Mouse (Mus musculus): ENCODE results near the gene Trim9. TPM values are rescaled to one million over a fixed set of nuclear protein-coding genes. Genes with fewer than 3 reads are reported as not detected.

Gene Trim9
- polyA plus RNA-seq, 1 experiment from 2014 or later = 2.4 TPM

- Histone ChIP-seq H3K4me2 (replicated peaks; ENCODE audit: low read depth, low read length) (peak overlapping the region; percentile 69), H3K9ac (replicated peaks; ENCODE audit: low read depth, low read length) (0 out of 2 replicates have a peak overlapping the region, but pooled peaks have one; percentile 25), H3K27me3 (ENCODE audit: control insufficient read depth, insufficient read depth, low read length) (no peaks in the 10 kb centered on the region), H3K27ac (ENCODE audit: low read length) (no peak overlapping the region), H3K4me1 (ENCODE audit: control insufficient read depth, insufficient read depth, low read length) (no peaks in the 10 kb centered on the region), H3K36me3 (ENCODE audit: control insufficient read depth, insufficient read depth, low read length) (no peaks in the 10 kb centered on the region), H3K4me3 (ENCODE audit: low read depth, low read length) (peak overlapping the region; percentile 29), H3K9me3 (ENCODE audit: control insufficient read depth, low read depth, low read length) (no peaks in the 10 kb centered on the region)
- ATAC-seq (ENCODE audit: insufficient number of reproducible peaks, insufficient read depth, low FRiP score, low read depth) = peak; percentile 73; the same call in 1 of the 2 replicates
- WGBS = 9% methylated on average over 13 of the region's 13 CpGs
Measured at GRCm38 (mm10) chr12:70234938-70235484, 112.4 kb downstream of the Trim9 start.

- no peak overlapping the region for H3K4me3 ChIP-seq (ENCODE audit: low read depth, low read length)
- no peaks in the 10 kb centered on the region for H3K36me3 ChIP-seq (ENCODE audit: control insufficient read depth, insufficient read depth, low read length)
- H3K9ac ChIP-seq (replicated peaks; ENCODE audit: low read depth, low read length) = no peak overlapping the region
- ATAC-seq (ENCODE audit: insufficient number of reproducible peaks, insufficient read depth, low FRiP score, low read depth) = no peak
- 15% methylated on average over 6 of the region's 6 CpGs for WGBS
- H3K9me3 ChIP-seq (ENCODE audit: control insufficient read depth, low read depth, low read length) = no peaks in the 10 kb centered on the region
- peak overlapping the region; percentile 69; the same call in 1 of the 2 replicates for H3K4me2 ChIP-seq (replicated peaks; ENCODE audit: low read depth, low read length)
- H3K27ac ChIP-seq (ENCODE audit: low read length) = no peak overlapping the region
- no peaks in the 10 kb centered on the region for H3K27me3 ChIP-seq (ENCODE audit: control insufficient read depth, insufficient read depth, low read length)
- no peaks in the 10 kb centered on the region for H3K4me1 ChIP-seq (ENCODE audit: control insufficient read depth, insufficient read depth, low read length)
Measured at GRCm38 (mm10) chr12:70234411-70234810, 113.0 kb downstream of the Trim9 start.

DNA sequence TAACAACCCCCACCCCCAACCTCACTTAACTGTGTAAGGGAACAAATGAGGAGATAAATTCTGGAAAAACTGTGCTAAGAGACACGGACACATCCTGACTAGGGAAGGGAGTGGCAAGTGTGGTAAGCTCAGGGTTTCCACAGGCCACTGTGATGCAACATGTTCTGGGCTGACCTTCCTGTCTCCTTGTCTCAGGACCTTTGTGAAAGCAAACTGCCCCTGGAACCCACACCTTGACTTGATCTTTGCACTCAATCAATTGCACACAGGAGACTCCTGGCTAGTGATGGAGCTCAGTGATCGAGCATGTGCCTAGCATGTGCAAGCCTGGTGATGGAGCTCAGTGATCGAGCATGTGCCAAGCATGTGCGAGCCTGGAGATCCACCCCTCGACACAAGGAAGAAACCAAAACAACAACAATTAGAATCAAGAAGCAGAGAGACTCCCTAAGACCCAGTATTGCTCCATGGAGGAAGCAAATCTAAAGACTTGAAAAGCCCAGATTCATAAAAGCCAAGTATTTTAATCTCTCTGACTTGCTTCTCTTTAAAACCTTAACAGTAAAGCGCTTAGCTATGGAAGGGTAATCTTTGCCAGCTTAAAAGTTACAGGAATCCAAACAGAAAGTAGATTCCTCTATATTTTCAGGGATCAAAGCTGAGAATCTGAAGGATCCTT is 113.6 kb downstream of the Trim9 start:
- no peak for ATAC-seq (ENCODE audit: insufficient number of reproducible peaks, insufficient read depth, low FRiP score, low read depth)
- Histone ChIP-seq H3K4me1 (ENCODE audit: control insufficient read depth, insufficient read depth, low read length) (no peaks in the 10 kb centered on the region), H3K27me3 (ENCODE audit: control insufficient read depth, insufficient read depth, low read length) (no peaks in the 10 kb centered on the region), H3K4me2 (replicated peaks; ENCODE audit: low read depth, low read length) (no peak overlapping the region), H3K9me3 (ENCODE audit: control insufficient read depth, low read depth, low read length) (no peaks in the 10 kb centered on the region), H3K36me3 (ENCODE audit: control insufficient read depth, insufficient read depth, low read length) (no peaks in the 10 kb centered on the region), H3K4me3 (ENCODE audit: low read depth, low read length) (no peak overlapping the region), H3K27ac (ENCODE audit: low read length) (no peak overlapping the region), H3K9ac (replicated peaks; ENCODE audit: low read depth, low read length) (no peak overlapping the region)
- WGBS = 85% methylated on average over 6 of the region's 6 CpGs

GRCm38 (mm10) chr12:70232020-70232544 is 115.3 kb downstream of the Trim9 start:
- ATAC-seq (ENCODE audit: insufficient number of reproducible peaks, insufficient read depth, low FRiP score, low read depth) = no peak
- H3K36me3 ChIP-seq (ENCODE audit: control insufficient read depth, insufficient read depth, low read length) = no peaks in the 10 kb centered on the region
- no peaks in the 10 kb centered on the region for H3K9me3 ChIP-seq (ENCODE audit: control insufficient read depth, low read depth, low read length)
- H3K4me1 ChIP-seq (ENCODE audit: control insufficient read depth, insufficient read depth, low read length) = no peaks in the 10 kb centered on the region
- no peak overlapping the region for H3K4me3 ChIP-seq (ENCODE audit: low read depth, low read length)
- no peak overlapping the region for H3K4me2 ChIP-seq (replicated peaks; ENCODE audit: low read depth, low read length)
- H3K27me3 ChIP-seq (ENCODE audit: control insufficient read depth, insufficient read depth, low read length) = no peaks in the 10 kb centered on the region
- H3K9ac ChIP-seq (replicated peaks; ENCODE audit: low read depth, low read length) = no peak overlapping the region
- WGBS = 54% methylated on average over 5 of the region's 5 CpGs
- no peak overlapping the region for H3K27ac ChIP-seq (ENCODE audit: low read length)

DNA sequence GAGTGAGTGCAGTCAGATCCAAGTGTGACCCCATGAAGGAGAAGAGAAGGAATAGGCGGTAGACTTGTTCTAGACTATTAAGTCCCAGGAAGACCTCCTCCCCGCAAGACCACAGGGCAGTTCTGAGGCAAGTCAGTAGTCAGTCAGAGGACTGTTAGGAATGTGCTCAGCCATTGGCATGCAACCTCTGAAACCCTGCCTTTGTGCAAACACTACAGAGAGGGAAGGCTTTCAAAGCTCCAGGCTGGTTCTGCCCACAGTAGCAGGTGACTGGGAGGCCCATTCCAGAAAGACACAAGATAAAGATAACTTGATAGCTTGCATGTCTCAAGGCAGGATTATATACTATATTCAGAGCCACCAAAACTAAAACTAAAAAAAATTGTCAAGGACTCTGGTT is 116.1 kb downstream of the Trim9 start, which contains the start of gene Pygl:
Gene Pygl, minus strand, starts transcription at position 195 of the 400 bp plus-strand sequence.
- H3K36me3 ChIP-seq (ENCODE audit: control insufficient read depth, insufficient read depth, low read length) = no peaks in the 10 kb centered on the region
- no peak within 1 kb of the TSS for H3K4me2 ChIP-seq (replicated peaks; ENCODE audit: low read depth, low read length)
- H3K9ac ChIP-seq (replicated peaks; ENCODE audit: low read depth, low read length) = no peak within 1 kb of the TSS
- 0 out of 2 replicates have a peak, but pooled peaks cover 3% of the 10 kb centered on the region for H3K4me1 ChIP-seq (ENCODE audit: control insufficient read depth, insufficient read depth, low read length)
- H3K27me3 ChIP-seq (ENCODE audit: control insufficient read depth, insufficient read depth, low read length) = no peaks in the 10 kb centered on the region
- ATAC-seq (ENCODE audit: insufficient number of reproducible peaks, insufficient read depth, low FRiP score, low read depth) = no peak; the same call in 1 of the 2 replicates
- no peak within 1 kb of the TSS for H3K27ac ChIP-seq (ENCODE audit: low read length)
- H3K9me3 ChIP-seq (ENCODE audit: control insufficient read depth, low read depth, low read length) = no peaks in the 10 kb centered on the region
- WGBS = 77% methylated on average over 2 of the region's 2 CpGs
- no peak within 1 kb of the TSS for H3K4me3 ChIP-seq (ENCODE audit: low read depth, low read length)

DNA sequence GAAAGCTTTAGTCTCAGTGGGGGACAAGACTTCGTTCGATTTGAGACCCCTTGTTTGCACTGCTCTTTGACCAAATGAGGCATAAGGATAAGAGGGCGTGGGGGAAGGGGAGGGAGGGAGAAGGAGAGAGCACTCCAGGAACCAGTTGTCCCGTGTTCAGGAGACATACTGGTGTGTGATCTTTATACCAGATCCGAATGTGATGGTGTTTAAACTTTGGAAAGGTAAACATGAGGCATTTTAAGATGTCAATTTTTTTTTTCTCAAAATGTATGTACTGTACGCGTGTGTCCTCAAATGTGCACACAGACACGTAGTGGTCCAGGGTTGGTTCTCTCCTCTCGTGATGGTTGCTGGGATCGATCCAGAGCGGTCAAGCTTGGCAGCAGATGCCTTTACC is 119.3 kb downstream of the Trim9 start:
- H3K27me3 ChIP-seq (ENCODE audit: control insufficient read depth, insufficient read depth, low read length) = no peaks in the 10 kb centered on the region
- peak overlapping the region; percentile 3; the same call in 1 of the 2 replicates for H3K27ac ChIP-seq (ENCODE audit: low read length)
- H3K9ac ChIP-seq (replicated peaks; ENCODE audit: low read depth, low read length) = no peak overlapping the region
- no peaks in the 10 kb centered on the region for H3K9me3 ChIP-seq (ENCODE audit: control insufficient read depth, low read depth, low read length)
- peak overlapping the region; percentile 90 for H3K4me2 ChIP-seq (replicated peaks; ENCODE audit: low read depth, low read length)
- 0 out of 2 replicates have a peak, but pooled peaks cover 7% of the 10 kb centered on the region for H3K4me1 ChIP-seq (ENCODE audit: control insufficient read depth, insufficient read depth, low read length)
- no peak for ATAC-seq (ENCODE audit: insufficient number of reproducible peaks, insufficient read depth, low FRiP score, low read depth)
- H3K36me3 ChIP-seq (ENCODE audit: control insufficient read depth, insufficient read depth, low read length) = no peaks in the 10 kb centered on the region
- WGBS = 65% methylated on average over 11 of the region's 11 CpGs
- peak overlapping the region; percentile 59; the same call in 1 of the 2 replicates for H3K4me3 ChIP-seq (ENCODE audit: low read depth, low read length)

DNA sequence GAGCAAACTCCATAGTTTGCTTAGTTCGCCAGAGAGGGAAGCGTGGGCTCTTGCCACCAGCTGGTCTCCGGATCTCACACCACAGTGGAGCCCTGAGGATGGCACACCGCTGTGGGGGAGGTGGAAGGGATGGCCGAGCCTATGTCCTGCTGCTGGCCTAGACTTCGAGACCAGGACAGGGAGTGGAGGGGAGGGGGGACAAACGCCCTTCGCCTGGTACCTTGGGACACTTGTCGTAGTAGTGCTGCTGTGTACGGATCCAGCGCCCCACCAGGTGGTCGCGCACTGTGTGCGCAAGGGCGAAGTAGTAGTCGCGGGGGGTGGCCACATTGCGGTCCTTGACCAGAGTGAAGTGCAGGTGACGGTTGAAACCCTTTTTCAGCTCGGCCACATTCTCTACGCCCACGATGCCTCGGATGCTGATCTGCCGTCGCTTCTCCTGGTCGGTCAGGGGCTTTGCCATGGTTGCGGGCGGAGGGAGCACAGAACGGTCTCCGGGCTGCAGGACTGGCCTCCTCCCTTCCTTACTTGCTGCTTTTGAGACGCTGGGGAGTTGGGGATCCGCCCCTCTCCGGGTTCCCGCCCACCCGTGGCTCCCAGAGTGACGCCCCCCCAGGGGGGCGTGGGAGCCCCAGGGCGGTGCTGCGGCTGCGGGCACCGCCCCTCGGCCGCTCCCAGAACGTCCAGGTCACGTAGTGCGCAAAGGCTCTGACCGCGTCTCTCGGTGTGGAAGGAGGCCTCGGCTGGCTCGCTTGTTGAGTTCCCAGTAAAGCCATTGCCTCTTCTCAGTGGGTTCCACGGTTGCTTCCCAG is 120.1 kb downstream of the Trim9 start:
- Histone ChIP-seq H3K4me3 (ENCODE audit: low read depth, low read length) (peak overlapping the region; percentile 59), H3K36me3 (ENCODE audit: control insufficient read depth, insufficient read depth, low read length) (no peaks in the 10 kb centered on the region), H3K27me3 (ENCODE audit: control insufficient read depth, insufficient read depth, low read length) (no peaks in the 10 kb centered on the region), H3K27ac (ENCODE audit: low read length) (peak overlapping the region; percentile 44), H3K9me3 (ENCODE audit: control insufficient read depth, low read depth, low read length) (no peaks in the 10 kb centered on the region), H3K4me2 (replicated peaks; ENCODE audit: low read depth, low read length) (peak overlapping the region; percentile 90), H3K4me1 (ENCODE audit: control insufficient read depth, insufficient read depth, low read length) (0 out of 2 replicates have a peak, but pooled peaks cover 7% of the 10 kb centered on the region), H3K9ac (replicated peaks; ENCODE audit: low read depth, low read length) (peak overlapping the region; percentile 55)
- ATAC-seq (ENCODE audit: insufficient number of reproducible peaks, insufficient read depth, low FRiP score, low read depth) = peak; percentile 95
- under 1% methylated on average over 52 of the region's 52 CpGs for WGBS

GRCm38 (mm10) chr12:70226655-70227054 is 120.8 kb downstream of the Trim9 start:
- WGBS = 25% methylated on average over 5 of the region's 5 CpGs
- peak overlapping the region; percentile 44; the same call in 1 of the 2 replicates for H3K27ac ChIP-seq (ENCODE audit: low read length)
- no peak for ATAC-seq (ENCODE audit: insufficient number of reproducible peaks, insufficient read depth, low FRiP score, low read depth)

More at GRCm38 (mm10) chr12:70226655-70227054, 120.8 kb downstream of the Trim9 start:
- Histone ChIP-seq H3K36me3 (ENCODE audit: control insufficient read depth, insufficient read depth, low read length) (no peaks in the 10 kb centered on the region; the same call in 1 of the 2 replicates), H3K9me3 (ENCODE audit: control insufficient read depth, low read depth, low read length) (no peaks in the 10 kb centered on the region), H3K4me3 (ENCODE audit: low read depth, low read length) (peak overlapping the region; percentile 59), H3K27me3 (ENCODE audit: control insufficient read depth, insufficient read depth, low read length) (no peaks in the 10 kb centered on the region), H3K4me2 (replicated peaks; ENCODE audit: low read depth, low read length) (peak overlapping the region; percentile 90), H3K9ac (replicated peaks; ENCODE audit: low read depth, low read length) (peak overlapping the region; percentile 55; the same call in 1 of the 2 replicates), H3K4me1 (ENCODE audit: control insufficient read depth, insufficient read depth, low read length) (0 out of 2 replicates have a peak, but pooled peaks cover 7% of the 10 kb centered on the region)
